Mouse (Mus musculus) forebrain, embryonic 13.5 days (tissue): ENCODE data around the gene Cyp1a1. TPM values are rescaled to one million over a fixed set of nuclear protein-coding genes. Genes with fewer than 3 reads are reported as not detected.
"Not testable (repeated sequence)": the region's sequence is repeated elsewhere in the genome, so short reads cannot be mapped to it uniquely, and the experiment has no call there.

Experiments
- ATAC-seq: fragments of 200-750 bp; cut with Nextera tagmentation; 2 replicates; pipeline ENCODE4 v1.8.0; 2017
- H3K27ac ChIP-seq: fragments of 300-500 bp; sonication (generic); 2 replicates; pipeline ENCODE4 v1.5.1; 2015; ENCODE audit warnings: inconsistent platforms, mild to moderate bottlenecking, moderate library complexity
- H3K27me3 ChIP-seq: fragments of 300-500 bp; sonication (generic); 2 replicates; pipeline ENCODE4 v1.6.1; 2015; ENCODE audit warnings: mild to moderate bottlenecking, inconsistent platforms
- H3K36me3 ChIP-seq: fragments of 300-500 bp; sonication (generic); 2 replicates; pipeline ENCODE4 v1.6.1; 2015; ENCODE audit warnings: mild to moderate bottlenecking, inconsistent platforms; ENCODE audit not compliant: poor library complexity, severe bottlenecking
- H3K4me1 ChIP-seq: fragments of 300-500 bp; sonication (generic); 2 replicates; pipeline ENCODE4 v1.6.1; 2015; ENCODE audit warnings: inconsistent platforms
- H3K4me2 ChIP-seq: fragments of 300-500 bp; sonication (generic); 2 replicates; pipeline ENCODE4 v1.6.1; 2015; ENCODE audit warnings: inconsistent platforms, mild to moderate bottlenecking, moderate library complexity
- H3K4me3 ChIP-seq: fragments of 300-500 bp; sonication (generic); 2 replicates; pipeline ENCODE4 v1.5.1; 2015; ENCODE audit warnings: mild to moderate bottlenecking, inconsistent platforms
- H3K9ac ChIP-seq: fragments of 300-500 bp; sonication (generic); 2 replicates; pipeline ENCODE4 v1.6.1; 2015; ENCODE audit warnings: mild to moderate bottlenecking, inconsistent platforms
- H3K9me3 ChIP-seq: fragments of 300-500 bp; sonication (generic); replicated peaks from 2 replicates; pipeline ENCODE4 v1.6.1; 2016; ENCODE audit warnings: inconsistent platforms
- WGBS: fragments of 180-500 bp; shearing (Covaris S2); methylation state at CpG from one replicate; pipeline ENCODE4 v1.1.7; 2015; 5-methylcytosine and 5-hydroxymethylcytosine counted together
- polyA plus RNA-seq: library from polyadenylated mRNA; unstranded; fragments of >200 nt; fragmentation: Nextera tagmentation; extraction: Ambion mirVana; gene quantifications from 2 replicates; pipeline ENCODE4 v1.2.1, GENCODE M21; 2015

Gene Cyp1a1
- polyA plus RNA-seq, 1 experiment from 2014 or later, result not detected

- not testable (repeated sequence) for H3K9me3 ChIP-seq, H3K27ac ChIP-seq, H3K4me3 ChIP-seq, H3K9ac ChIP-seq, H3K27me3 ChIP-seq, ATAC-seq, H3K4me2 ChIP-seq
- peaks cover 34% of the 10 kb centered on the region for H3K36me3 ChIP-seq
- H3K4me1 ChIP-seq, result peaks cover 17% of the 10 kb centered on the region
- WGBS, result 94% methylated on average over 5 of the region's 5 CpGs
Observed at GRCm38 (mm10) chr9:57710214-57710613, 22.5 kb downstream of the Cyp1a1 start.

- no peak overlapping the region for H3K4me2 ChIP-seq
- H3K36me3 ChIP-seq, result peaks cover 52% of the 10 kb centered on the region
- H3K9ac ChIP-seq, result no peak overlapping the region
- no peak for ATAC-seq
- H3K27ac ChIP-seq, result no peak overlapping the region
- H3K4me1 ChIP-seq, result peaks cover 17% of the 10 kb centered on the region
- WGBS, result 76% methylated on average over 2 of the region's 2 CpGs
- H3K27me3 ChIP-seq, result no peaks in the 10 kb centered on the region
- H3K4me3 ChIP-seq, result no peak overlapping the region
- no peaks in the 10 kb centered on the region for H3K9me3 ChIP-seq
Observed at GRCm38 (mm10) chr9:57712194-57712593, 24.5 kb downstream of the Cyp1a1 start.

- no peaks in the 10 kb centered on the region for H3K4me1 ChIP-seq
- WGBS, result 81% methylated on average over 7 of the region's 7 CpGs
- H3K9ac ChIP-seq, result no peak overlapping the region
- H3K36me3 ChIP-seq, result peaks cover 71% of the 10 kb centered on the region
- H3K4me2 ChIP-seq, result no peak overlapping the region
- H3K27me3 ChIP-seq, result no peaks in the 10 kb centered on the region
- H3K4me3 ChIP-seq, result no peak overlapping the region
- no peak for ATAC-seq
- no peak overlapping the region for H3K27ac ChIP-seq
- H3K9me3 ChIP-seq, result no peaks in the 10 kb centered on the region
Observed at GRCm38 (mm10) chr9:57718408-57718807, 30.7 kb downstream of the Cyp1a1 start.

- no peak for ATAC-seq
- H3K27ac ChIP-seq, result no peak overlapping the region
- 96% methylated on average over 3 of the region's 3 CpGs for WGBS
- no peaks in the 10 kb centered on the region for H3K9me3 ChIP-seq
- no peak overlapping the region for H3K4me3 ChIP-seq
- H3K36me3 ChIP-seq, result peaks cover 57% of the 10 kb centered on the region
- H3K4me2 ChIP-seq, result no peak overlapping the region
- H3K27me3 ChIP-seq, result no peaks in the 10 kb centered on the region
- no peaks in the 10 kb centered on the region for H3K4me1 ChIP-seq
- no peak overlapping the region for H3K9ac ChIP-seq
Observed at GRCm38 (mm10) chr9:57720736-57721135, 33.0 kb downstream of the Cyp1a1 start.

- no peak overlapping the region for H3K9ac ChIP-seq
- no peaks in the 10 kb centered on the region for H3K4me1 ChIP-seq
- H3K27ac ChIP-seq, result no peak overlapping the region
- H3K9me3 ChIP-seq, result no peaks in the 10 kb centered on the region
- WGBS, result 94% methylated on average over 1 of the region's 1 CpGs
- H3K4me2 ChIP-seq, result no peak overlapping the region
- H3K4me3 ChIP-seq, result no peak overlapping the region
- ATAC-seq, result no peak
- H3K27me3 ChIP-seq, result no peaks in the 10 kb centered on the region
- peaks cover 58% of the 10 kb centered on the region for H3K36me3 ChIP-seq
Observed at GRCm38 (mm10) chr9:57722371-57722770, 34.6 kb downstream of the Cyp1a1 start.

- no peak for ATAC-seq
- WGBS, result 81% methylated on average over 5 of the region's 5 CpGs
- Histone ChIP-seq H3K9me3 (no peaks in the 10 kb centered on the region), H3K27me3 (no peaks in the 10 kb centered on the region), H3K27ac (no peak overlapping the region), H3K4me2 (no peak overlapping the region), H3K4me1 (no peaks in the 10 kb centered on the region), H3K9ac (no peak overlapping the region), H3K4me3 (no peak overlapping the region), H3K36me3 (peaks cover 58% of the 10 kb centered on the region)
Observed at GRCm38 (mm10) chr9:57723315-57723715, 35.6 kb downstream of the Cyp1a1 start.

- Histone ChIP-seq H3K9me3 (no peaks in the 10 kb centered on the region), H3K36me3 (peaks cover 55% of the 10 kb centered on the region), H3K9ac (no peak overlapping the region), H3K27me3 (no peaks in the 10 kb centered on the region), H3K4me2 (no peak overlapping the region), H3K27ac (no peak overlapping the region), H3K4me1 (no peaks in the 10 kb centered on the region), H3K4me3 (no peak overlapping the region)
- ATAC-seq, result no peak
- WGBS, result 92% methylated on average over 5 of the region's 5 CpGs
Observed at GRCm38 (mm10) chr9:57723796-57724195, 36.1 kb downstream of the Cyp1a1 start.

GRCm38 (mm10) chr9:57724701-57725100 is 37.0 kb downstream of the Cyp1a1 start:
- WGBS, result 98% methylated on average over 3 of the region's 3 CpGs
- no peaks in the 10 kb centered on the region for H3K27me3 ChIP-seq

GRCm38 (mm10) chr9:57728312-57728711 is 40.6 kb downstream of the Cyp1a1 start:
- ATAC-seq, result no peak
- H3K4me2 ChIP-seq, result no peak overlapping the region
- peaks cover 57% of the 10 kb centered on the region for H3K36me3 ChIP-seq
- H3K9ac ChIP-seq, result no peak overlapping the region
- H3K27ac ChIP-seq, result no peak overlapping the region
- H3K4me3 ChIP-seq, result no peak overlapping the region
- 100% methylated on average over 1 of the region's 1 CpGs for WGBS
- no peaks in the 10 kb centered on the region for H3K4me1 ChIP-seq
- H3K27me3 ChIP-seq, result no peaks in the 10 kb centered on the region
- no peaks in the 10 kb centered on the region for H3K9me3 ChIP-seq

More at GRCm38 (mm10) chr9:57724701-57725100, 37.0 kb downstream of the Cyp1a1 start:
- Histone ChIP-seq H3K4me1 (no peaks in the 10 kb centered on the region), H3K9ac (no peak overlapping the region), H3K4me2 (no peak overlapping the region), H3K9me3 (no peaks in the 10 kb centered on the region), H3K36me3 (peaks cover 59% of the 10 kb centered on the region), H3K27ac (no peak overlapping the region), H3K4me3 (no peak overlapping the region)
- ATAC-seq, result no peak

GRCm38 (mm10) chr9:57733606-57734005 is 45.9 kb downstream of the Cyp1a1 start:
- WGBS, result 97% methylated on average over 6 of the region's 6 CpGs
- ATAC-seq, result no peak

GRCm38 (mm10) chr9:57739863-57740262 is 52.1 kb downstream of the Cyp1a1 start:
- ATAC-seq, result no peak
- Histone ChIP-seq H3K4me2 (no peak overlapping the region), H3K27ac (no peak overlapping the region), H3K9ac (no peak overlapping the region), H3K36me3 (peaks cover 54% of the 10 kb centered on the region), H3K4me1 (peaks cover 8% of the 10 kb centered on the region; the same call in 1 of the 2 replicates), H3K9me3 (no peaks in the 10 kb centered on the region), H3K4me3 (no peak overlapping the region), H3K27me3 (no peaks in the 10 kb centered on the region)
- 94% methylated on average over 5 of the region's 5 CpGs for WGBS

More at GRCm38 (mm10) chr9:57733606-57734005, 45.9 kb downstream of the Cyp1a1 start:
- no peaks in the 10 kb centered on the region for H3K27me3 ChIP-seq
- peaks cover 8% of the 10 kb centered on the region; the same call in 1 of the 2 replicates for H3K4me1 ChIP-seq
- H3K27ac ChIP-seq, result no peak overlapping the region
- peaks cover 44% of the 10 kb centered on the region for H3K36me3 ChIP-seq
- no peak overlapping the region for H3K4me2 ChIP-seq
- H3K9me3 ChIP-seq, result no peaks in the 10 kb centered on the region
- H3K9ac ChIP-seq, result no peak overlapping the region
- H3K4me3 ChIP-seq, result no peak overlapping the region

GRCm38 (mm10) chr9:57744462-57745091 is 56.8 kb downstream of the Cyp1a1 start:
- Histone ChIP-seq H3K9me3 (no peaks in the 10 kb centered on the region), H3K27me3 (no peaks in the 10 kb centered on the region), H3K9ac (no peak overlapping the region), H3K4me3 (no peak overlapping the region), H3K36me3 (peaks cover 86% of the 10 kb centered on the region), H3K27ac (no peak overlapping the region), H3K4me2 (no peak overlapping the region), H3K4me1 (no peaks in the 10 kb centered on the region)
- peak; percentile 41 for ATAC-seq
- 71% methylated on average over 3 of the region's 3 CpGs for WGBS

GRCm38 (mm10) chr9:57747067-57747466 is 59.3 kb downstream of the Cyp1a1 start:
- WGBS, result 68% methylated on average over 1 of the region's 1 CpGs
- Histone ChIP-seq H3K36me3 (peaks cover 88% of the 10 kb centered on the region), H3K4me3 (no peak overlapping the region)

More at GRCm38 (mm10) chr9:57747067-57747466, 59.3 kb downstream of the Cyp1a1 start:
- no peaks in the 10 kb centered on the region for H3K27me3 ChIP-seq
- H3K9me3 ChIP-seq, result no peaks in the 10 kb centered on the region
- H3K4me2 ChIP-seq, result no peak overlapping the region
- ATAC-seq, result no peak
- no peaks in the 10 kb centered on the region for H3K4me1 ChIP-seq
- H3K27ac ChIP-seq, result no peak overlapping the region
- H3K9ac ChIP-seq, result no peak overlapping the region
